Mouse (Mus musculus) liver, embryonic 14.5 days (tissue): ENCODE results near the gene Cldnd1.

Source experiments
- CTCF ChIP-seq: IDR thresholded peaks from 2 replicates; pipeline ENCODE4 v1.5.1; 2016; ENCODE audit warnings: antibody characterized with exemption, low read depth, control low read depth
- EP300 ChIP-seq: IDR thresholded peaks from 2 replicates; pipeline ENCODE4 v1.6.1; 2016; ENCODE audit warnings: antibody characterized with exemption, low read depth

DNA sequence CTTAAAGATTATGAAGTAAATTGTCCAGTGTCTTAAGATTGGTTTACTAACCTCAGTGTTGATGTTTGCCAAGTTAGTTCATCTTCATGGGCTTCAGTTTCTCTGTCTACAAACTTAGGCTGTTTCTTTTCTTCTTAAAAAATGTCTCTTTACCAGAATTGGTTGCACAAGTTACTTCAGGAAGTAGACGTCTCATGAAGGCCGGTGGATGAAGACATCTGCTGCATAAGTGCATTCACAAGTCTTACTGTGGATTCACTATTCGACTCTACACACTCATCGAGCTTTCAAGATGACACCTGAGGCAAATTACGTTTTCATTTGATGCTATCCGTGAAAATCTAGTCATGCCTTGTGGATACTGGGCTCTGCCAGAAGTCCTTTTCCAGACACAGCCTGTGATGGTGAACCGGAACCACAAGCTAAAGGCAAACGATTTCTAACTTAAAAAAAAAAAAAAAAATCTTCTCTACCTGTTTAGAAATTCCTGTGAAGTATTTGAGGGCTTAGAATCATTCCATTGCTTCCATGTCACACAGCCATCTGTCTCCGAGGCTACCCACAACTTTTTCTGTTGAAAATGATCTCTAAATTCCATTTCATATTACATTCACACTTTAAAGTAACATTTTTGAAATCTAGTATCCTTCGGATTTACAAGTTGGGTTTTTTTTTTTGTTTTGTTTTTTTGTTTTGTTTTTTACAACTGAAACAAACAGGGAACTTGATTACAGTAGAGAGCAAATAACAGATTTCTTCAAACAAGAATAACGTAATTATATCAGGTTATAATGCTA is 832 bp upstream of the Cldnd1 start:
- TF ChIP-seq CTCF (no peak), EP300 (no peak)
